Mouse (Mus musculus): ENCODE measurements around the gene Ica1. TPM values are rescaled to one million over a fixed set of nuclear protein-coding genes. Genes with fewer than 3 reads are reported as not detected.

Gene Ica1
- polyA plus RNA-seq, 1 experiment from 2014 or later, result 15.6 TPM

DNA sequence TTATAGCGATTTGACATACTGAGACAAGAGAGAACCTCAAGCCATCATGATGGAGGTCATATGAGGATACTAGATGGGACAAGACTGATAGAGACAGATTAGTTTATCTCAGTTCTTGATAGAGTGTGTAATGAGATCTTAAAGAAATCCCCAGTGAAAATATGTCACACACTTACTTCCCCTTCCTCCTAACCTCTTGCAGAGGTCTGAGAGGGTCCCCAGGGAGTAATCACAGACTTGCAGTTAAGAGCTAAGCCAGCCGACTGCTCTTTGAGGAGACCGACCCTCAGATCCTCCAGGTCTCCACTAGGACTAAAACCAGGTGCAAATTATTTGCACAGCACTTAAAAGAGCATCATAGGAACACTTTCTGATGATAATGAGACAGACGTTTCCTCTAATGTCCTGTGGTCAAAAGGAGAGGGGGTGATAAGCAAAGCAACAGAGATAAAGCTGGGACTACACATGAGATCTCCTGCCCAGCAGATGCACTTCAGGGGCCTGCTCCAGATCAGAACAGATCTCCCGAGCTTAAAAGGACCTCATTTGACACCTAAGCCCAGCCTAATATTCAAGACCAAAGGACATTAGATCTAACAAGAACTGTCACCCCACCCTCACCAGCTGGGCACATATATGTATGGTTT is 146.2 kb downstream of the Ica1 start:
- Histone ChIP-seq H3K27me3 (no peaks in the 10 kb centered on the region), H3K36me3 (no peaks in the 10 kb centered on the region), H3K4me3 (no peak overlapping the region), H3K4me1 (0 out of 2 replicates have a peak, but pooled peaks cover 3% of the 10 kb centered on the region), H3K9me3 (no peaks in the 10 kb centered on the region), H3K4me2 (no peak overlapping the region), H3K27ac (no peak overlapping the region), H3K9ac (no peak overlapping the region)
- no peak for ATAC-seq (ENCODE audit: insufficient number of reproducible peaks, low FRiP score, low TSS enrichment, low read depth)
- WGBS, result 67% methylated on average over 5 of the region's 5 CpGs

DNA sequence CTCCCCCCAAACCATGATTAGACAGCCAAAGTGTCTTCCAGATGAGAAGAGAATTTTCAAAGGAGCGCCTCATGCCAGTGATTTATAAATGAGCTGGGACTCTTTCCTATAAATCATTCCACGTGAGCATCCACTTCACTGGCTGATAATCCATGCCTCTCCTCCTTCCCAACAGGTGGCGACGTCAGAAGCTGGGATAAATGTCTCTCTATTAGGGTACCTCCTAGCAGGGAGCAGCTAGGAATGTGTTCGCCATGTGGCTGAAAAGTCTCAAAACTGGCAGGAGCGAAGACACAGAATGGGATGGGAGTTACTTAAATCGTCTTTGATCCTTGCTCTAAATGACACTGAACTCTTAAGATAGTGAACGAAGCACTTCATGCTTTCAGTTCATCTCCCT is 146.9 kb downstream of the Ica1 start:
- Histone ChIP-seq H3K27ac (no peak overlapping the region), H3K36me3 (no peaks in the 10 kb centered on the region), H3K27me3 (no peaks in the 10 kb centered on the region), H3K4me2 (no peak overlapping the region), H3K4me1 (0 out of 2 replicates have a peak, but pooled peaks cover 3% of the 10 kb centered on the region), H3K9me3 (no peaks in the 10 kb centered on the region), H3K4me3 (no peak overlapping the region), H3K9ac (no peak overlapping the region)
- WGBS, result 74% methylated on average over 8 of the region's 8 CpGs
- ATAC-seq (ENCODE audit: insufficient number of reproducible peaks, low FRiP score, low TSS enrichment, low read depth), result no peak

DNA sequence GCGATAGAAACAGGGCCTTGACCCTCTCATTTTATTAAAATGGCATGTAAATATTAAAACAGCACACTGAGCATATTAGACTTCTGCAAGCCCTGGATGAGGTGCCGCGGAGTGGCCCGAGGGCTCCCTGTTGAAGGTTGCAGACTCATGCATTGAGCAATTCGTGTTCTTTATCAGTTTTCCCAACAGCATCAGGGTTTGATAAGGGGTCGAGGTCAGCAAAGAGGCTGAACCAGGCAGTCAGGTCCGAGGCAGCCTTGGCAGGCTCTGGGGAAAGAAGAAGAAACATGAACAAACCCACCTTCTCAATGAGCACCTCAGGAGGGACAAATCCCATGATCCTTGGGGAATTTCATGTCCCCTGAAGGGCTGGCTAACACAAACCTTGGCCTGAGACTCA is 147.8 kb downstream of the Ica1 start:
- H3K36me3 ChIP-seq, result no peaks in the 10 kb centered on the region
- 85% methylated on average over 7 of the region's 7 CpGs for WGBS
- H3K9ac ChIP-seq, result no peak overlapping the region
- no peaks in the 10 kb centered on the region for H3K9me3 ChIP-seq
- H3K4me1 ChIP-seq, result 0 out of 2 replicates have a peak, but pooled peaks cover 3% of the 10 kb centered on the region
- no peak overlapping the region for H3K4me3 ChIP-seq
- ATAC-seq (ENCODE audit: insufficient number of reproducible peaks, low FRiP score, low TSS enrichment, low read depth), result no peak
- no peaks in the 10 kb centered on the region for H3K27me3 ChIP-seq
- H3K4me2 ChIP-seq, result no peak overlapping the region
- no peak overlapping the region for H3K27ac ChIP-seq

DNA sequence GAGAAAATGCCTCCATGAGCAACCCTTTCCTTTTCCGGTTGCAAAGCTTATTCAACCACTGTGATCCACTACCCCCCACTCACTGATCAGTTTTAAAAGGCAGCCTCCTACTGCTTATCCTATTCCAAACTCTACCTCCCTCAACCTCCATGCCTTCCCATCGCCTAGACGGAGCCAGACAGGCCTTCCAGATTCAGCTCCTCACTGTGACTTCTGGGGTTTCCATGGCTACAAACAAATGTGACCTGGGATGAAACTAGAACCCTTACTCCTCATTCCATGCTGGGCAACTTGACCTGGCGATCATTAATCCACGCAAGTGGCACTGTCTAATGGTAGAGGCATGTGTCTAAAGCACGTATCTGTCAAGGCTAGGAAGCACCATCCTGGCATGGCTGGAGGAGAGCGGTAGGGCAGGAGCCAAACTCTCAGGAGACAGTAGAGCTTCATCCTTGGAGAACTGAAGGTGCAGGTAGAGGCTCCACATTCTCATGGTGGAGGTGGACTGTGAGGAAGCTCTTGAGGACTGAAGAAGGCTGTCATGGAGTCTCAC is 149.5 kb downstream of the Ica1 start:
- Histone ChIP-seq H3K9ac (no peak overlapping the region), H3K4me1 (no peaks in the 10 kb centered on the region), H3K36me3 (no peaks in the 10 kb centered on the region), H3K4me3 (no peak overlapping the region), H3K27ac (no peak overlapping the region), H3K27me3 (no peaks in the 10 kb centered on the region), H3K4me2 (no peak overlapping the region), H3K9me3 (no peaks in the 10 kb centered on the region)
- 88% methylated on average over 7 of the region's 7 CpGs for WGBS
- no peak for ATAC-seq (ENCODE audit: insufficient number of reproducible peaks, low FRiP score, low TSS enrichment, low read depth)

DNA sequence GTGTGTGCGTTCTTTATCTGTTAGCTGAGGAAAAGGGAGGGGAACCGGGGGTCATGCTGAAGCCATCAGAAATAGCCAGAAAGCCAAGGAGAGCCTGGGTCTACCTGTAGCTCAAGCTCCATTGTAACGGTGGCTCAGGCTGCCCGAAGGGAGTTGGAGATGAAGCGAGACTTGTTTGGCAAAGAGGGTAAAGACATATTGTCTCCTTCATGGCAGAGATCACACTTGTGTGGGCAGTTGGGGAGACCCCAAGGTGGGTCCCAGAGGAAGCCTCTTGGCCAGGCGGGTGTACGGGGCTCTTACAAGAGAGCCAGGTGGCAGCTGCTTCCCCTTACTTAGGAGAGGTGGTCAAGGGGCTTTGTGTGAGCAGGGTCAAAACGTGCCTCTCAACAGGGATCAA is 150.1 kb downstream of the Ica1 start:
- no peaks in the 10 kb centered on the region for H3K36me3 ChIP-seq
- no peaks in the 10 kb centered on the region for H3K27me3 ChIP-seq
- no peak for ATAC-seq (ENCODE audit: insufficient number of reproducible peaks, low FRiP score, low TSS enrichment, low read depth)
- no peaks in the 10 kb centered on the region for H3K9me3 ChIP-seq
- H3K4me2 ChIP-seq, result no peak overlapping the region
- H3K4me3 ChIP-seq, result no peak overlapping the region
- H3K4me1 ChIP-seq, result no peaks in the 10 kb centered on the region
- no peak overlapping the region for H3K27ac ChIP-seq
- 93% methylated on average over 8 of the region's 8 CpGs for WGBS
- H3K9ac ChIP-seq, result no peak overlapping the region

DNA sequence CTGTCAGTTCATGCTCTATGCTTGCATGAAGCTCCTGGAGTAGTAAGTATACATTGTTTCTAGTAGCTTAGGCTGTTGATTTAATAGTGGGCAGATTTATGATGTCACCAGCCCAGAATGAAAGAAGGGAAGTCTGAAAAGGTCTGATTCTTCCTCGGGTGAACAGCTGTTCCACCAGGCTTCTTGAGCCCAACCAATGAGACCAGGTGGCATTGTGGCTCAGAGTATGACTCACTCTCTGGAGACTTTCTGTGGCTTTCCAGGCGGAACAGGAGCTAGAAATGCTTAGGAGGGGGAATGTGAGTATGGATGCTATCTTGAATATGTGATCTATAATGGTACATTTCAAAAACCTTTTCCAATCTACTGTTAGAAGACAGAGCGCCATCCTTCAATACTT is 155.2 kb downstream of the Ica1 start:
- no peak overlapping the region for H3K4me3 ChIP-seq
- H3K27me3 ChIP-seq, result no peaks in the 10 kb centered on the region
- H3K9ac ChIP-seq, result no peak overlapping the region
- H3K27ac ChIP-seq, result no peak overlapping the region
- H3K9me3 ChIP-seq, result no peaks in the 10 kb centered on the region
- H3K4me2 ChIP-seq, result no peak overlapping the region
- H3K4me1 ChIP-seq, result no peaks in the 10 kb centered on the region
- WGBS, result 68% methylated on average over 3 of the region's 3 CpGs
- ATAC-seq (ENCODE audit: insufficient number of reproducible peaks, low FRiP score, low TSS enrichment, low read depth), result no peak
- no peaks in the 10 kb centered on the region for H3K36me3 ChIP-seq

DNA sequence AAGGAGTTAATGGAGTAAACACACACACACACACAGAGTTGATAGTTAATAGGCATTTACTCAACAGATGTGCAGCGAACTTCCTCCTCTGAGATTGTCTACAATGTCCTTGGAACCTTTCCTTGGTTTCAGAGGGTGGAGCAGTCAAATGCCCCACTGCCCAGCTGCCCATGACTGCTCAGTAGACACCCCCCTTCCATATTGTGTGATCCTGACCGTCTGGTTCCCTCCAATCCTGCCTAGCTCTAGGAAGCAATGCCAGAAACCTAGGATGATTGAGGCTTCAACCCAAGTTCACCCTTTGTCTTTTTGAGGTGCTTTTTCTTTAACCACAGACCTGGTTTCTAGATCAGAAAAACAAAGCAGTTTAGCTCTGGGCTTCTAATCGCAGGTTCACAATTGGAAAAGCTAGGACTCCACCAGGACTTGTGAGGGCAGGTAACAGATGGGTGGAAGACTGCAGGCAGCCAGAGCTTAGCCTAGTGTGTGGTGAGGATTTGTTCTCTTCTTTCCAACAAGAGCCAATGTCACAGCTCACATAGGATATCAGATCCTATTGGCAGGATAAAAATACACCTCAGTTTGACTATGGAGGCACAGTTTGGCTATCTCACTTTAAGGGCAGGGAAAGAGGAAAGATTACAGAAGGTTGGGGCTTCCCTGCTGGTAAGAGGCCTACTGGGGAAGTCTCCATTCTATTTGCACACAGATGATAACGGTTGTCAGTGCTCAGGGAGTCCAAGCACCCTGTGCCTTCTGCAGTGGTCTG is 158.5 kb downstream of the Ica1 start:
- 67% methylated on average over 4 of the region's 4 CpGs for WGBS
- no peak overlapping the region for H3K9ac ChIP-seq
- H3K27ac ChIP-seq, result no peak overlapping the region
- no peaks in the 10 kb centered on the region for H3K36me3 ChIP-seq
- H3K9me3 ChIP-seq, result no peaks in the 10 kb centered on the region
- H3K4me2 ChIP-seq, result no peak overlapping the region
- ATAC-seq (ENCODE audit: insufficient number of reproducible peaks, low FRiP score, low TSS enrichment, low read depth), result no peak
- H3K4me3 ChIP-seq, result no peak overlapping the region
- H3K27me3 ChIP-seq, result no peaks in the 10 kb centered on the region
- no peaks in the 10 kb centered on the region for H3K4me1 ChIP-seq

DNA sequence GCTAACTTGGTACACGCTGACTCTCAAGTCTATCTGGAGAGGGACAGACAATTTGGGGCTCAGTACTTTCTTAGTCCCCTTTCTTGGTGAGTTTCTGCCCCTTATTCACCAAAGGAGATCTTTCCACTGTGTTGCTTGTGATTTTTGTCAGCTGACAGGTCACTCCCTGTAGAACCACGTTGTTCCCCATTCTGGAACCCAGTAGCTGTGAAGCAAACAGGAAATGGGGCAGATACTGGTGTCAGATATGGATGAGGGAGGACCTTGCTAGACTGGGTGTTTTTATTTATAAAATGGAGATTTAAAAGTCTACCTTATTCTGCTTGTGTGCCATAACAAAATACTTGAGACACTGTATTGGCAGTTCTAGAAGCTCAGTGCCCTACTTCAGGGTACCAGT is 160.9 kb downstream of the Ica1 start:
- Histone ChIP-seq H3K4me3 (no peak overlapping the region), H3K27ac (no peak overlapping the region), H3K36me3 (no peaks in the 10 kb centered on the region), H3K9ac (no peak overlapping the region), H3K9me3 (no peaks in the 10 kb centered on the region), H3K27me3 (no peaks in the 10 kb centered on the region), H3K4me2 (no peak overlapping the region), H3K4me1 (no peaks in the 10 kb centered on the region)
- 75% methylated on average over 2 of the region's 2 CpGs for WGBS
- ATAC-seq (ENCODE audit: insufficient number of reproducible peaks, low FRiP score, low TSS enrichment, low read depth), result no peak

DNA sequence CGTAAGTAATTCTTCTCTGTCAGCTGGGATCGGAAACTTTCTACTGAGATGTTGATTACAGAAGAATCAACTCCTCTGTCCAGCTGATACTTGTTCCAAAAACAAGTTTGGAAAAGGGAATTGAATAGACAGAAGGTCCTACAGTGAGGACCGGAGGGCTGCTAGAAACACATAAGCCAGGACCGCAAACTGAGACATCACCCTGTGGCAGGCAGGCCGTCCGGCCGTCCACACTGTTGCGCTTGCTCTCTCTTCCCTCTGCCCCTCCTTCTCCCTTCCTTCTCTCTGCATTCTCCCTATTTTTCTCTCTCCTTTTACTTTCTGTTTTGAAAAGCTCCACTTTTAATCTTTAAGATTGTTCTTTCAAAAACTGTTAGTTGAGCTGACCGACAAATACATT is 186.6 kb downstream of the Ica1 start:
- 91% methylated on average over 9 of the region's 9 CpGs for WGBS
- no peaks in the 10 kb centered on the region for H3K27me3 ChIP-seq

DNA sequence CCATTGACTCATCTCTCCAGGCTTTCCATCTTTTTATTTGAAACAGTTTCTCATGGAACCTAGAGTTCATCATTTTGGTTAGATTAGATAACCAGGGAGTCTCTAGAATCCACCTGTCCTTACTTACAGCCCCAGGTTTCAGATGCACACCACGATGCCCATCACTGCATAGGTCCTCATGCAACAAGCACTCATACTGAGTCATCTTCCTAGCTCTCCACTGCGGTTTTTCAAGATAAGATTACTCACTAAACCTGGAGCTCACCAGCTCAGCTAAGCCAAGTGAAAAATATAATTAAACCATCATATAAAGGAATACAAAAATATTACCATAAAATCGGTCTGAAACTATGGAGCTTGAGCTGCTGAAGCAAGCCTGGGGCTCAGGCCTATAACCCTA is 194.4 kb downstream of the Ica1 start:
- Histone ChIP-seq H3K27me3 (no peaks in the 10 kb centered on the region), H3K36me3 (no peaks in the 10 kb centered on the region), H3K27ac (no peak overlapping the region), H3K4me2 (no peak overlapping the region), H3K4me1 (no peaks in the 10 kb centered on the region), H3K9ac (no peak overlapping the region), H3K4me3 (no peak overlapping the region), H3K9me3 (no peaks in the 10 kb centered on the region)
- ATAC-seq (ENCODE audit: insufficient number of reproducible peaks, low FRiP score, low TSS enrichment, low read depth), result no peak
- 86% methylated on average over 3 of the region's 3 CpGs for WGBS

More for the DNA sequence above, 186.6 kb downstream of the Ica1 start:
- Histone ChIP-seq H3K9me3 (no peaks in the 10 kb centered on the region), H3K36me3 (0 out of 2 replicates have a peak, but pooled peaks cover 4% of the 10 kb centered on the region), H3K9ac (no peak overlapping the region), H3K4me3 (no peak overlapping the region), H3K4me2 (no peak overlapping the region), H3K27ac (no peak overlapping the region), H3K4me1 (no peaks in the 10 kb centered on the region)
- ATAC-seq (ENCODE audit: insufficient number of reproducible peaks, low FRiP score, low TSS enrichment, low read depth), result no peak

DNA sequence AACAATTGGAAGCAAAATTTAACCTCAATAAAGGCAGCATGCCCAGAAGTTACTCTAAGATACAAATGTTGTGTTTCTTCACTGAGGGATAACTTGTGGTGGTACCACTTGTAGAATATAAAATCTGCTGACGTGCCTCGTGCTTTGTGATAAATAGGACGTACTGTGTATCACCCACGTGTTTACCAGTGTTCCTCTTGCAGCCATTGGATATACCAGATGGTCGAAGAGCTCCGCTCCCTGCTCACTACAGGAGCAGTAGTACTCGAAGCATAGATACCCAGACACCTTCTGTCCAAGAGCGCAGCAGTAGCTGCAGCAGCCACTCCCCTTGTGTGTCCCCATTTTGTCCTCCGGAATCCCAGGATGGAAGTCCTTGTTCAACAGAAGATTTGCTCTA is 195.9 kb downstream of the Ica1 start:
- Histone ChIP-seq H3K9me3 (no peaks in the 10 kb centered on the region), H3K4me2 (no peak overlapping the region), H3K4me3 (no peak overlapping the region), H3K36me3 (no peaks in the 10 kb centered on the region), H3K9ac (no peak overlapping the region), H3K27ac (no peak overlapping the region), H3K4me1 (no peaks in the 10 kb centered on the region), H3K27me3 (no peaks in the 10 kb centered on the region)
- no peak for ATAC-seq (ENCODE audit: insufficient number of reproducible peaks, low FRiP score, low TSS enrichment, low read depth)
- 93% methylated on average over 9 of the region's 9 CpGs for WGBS
